Mouse (Mus musculus) lung, embryonic 14.5 days (tissue): ENCODE results near the gene Gtf2ird1. TPM values are rescaled to one million over a fixed set of nuclear protein-coding genes. Genes with fewer than 3 reads are reported as not detected.
A peak's percentile ranks its signal among the peaks of the same experiment; 100 is the strongest.
"Not testable (repeated sequence)": the region's sequence is repeated elsewhere in the genome, so short reads cannot be mapped to it uniquely, and the experiment has no call there.

Source experiments
- ATAC-seq: fragments of 200-750 bp; cut with Nextera tagmentation; 2 replicates; pipeline ENCODE4 v1.8.0; 2017; ENCODE audit warnings: mild to moderate bottlenecking, moderate TSS enrichment, moderate library complexity; ENCODE audit not compliant: insufficient read depth
- DNase-seq: peaks from one replicate; pipeline ENCODE4 v3.0.0-alpha.2; 2015
- H3K27ac ChIP-seq: fragments of 300-500 bp; sonication (generic); 2 replicates; pipeline ENCODE4 v1.5.1; 2014; ENCODE audit warnings: low read depth, mild to moderate bottlenecking, moderate library complexity
- H3K27me3 ChIP-seq: fragments of 300-500 bp; sonication (generic); 2 replicates; pipeline ENCODE4 v1.6.1; 2014; ENCODE audit warnings: low read length, control low read depth; ENCODE audit not compliant: insufficient read depth
- H3K36me3 ChIP-seq: fragments of 300-500 bp; sonication (generic); 2 replicates; pipeline ENCODE4 v1.6.1; 2014; ENCODE audit warnings: control low read depth; ENCODE audit not compliant: insufficient read depth
- H3K4me1 ChIP-seq: fragments of 300-500 bp; sonication (generic); 2 replicates; pipeline ENCODE4 v1.6.1; 2014; ENCODE audit warnings: antibody characterized with exemption, control low read depth; ENCODE audit not compliant: insufficient read depth
- H3K4me2 ChIP-seq: fragments of 300-500 bp; sonication (generic); 2 replicates; pipeline ENCODE4 v1.6.1; 2014; ENCODE audit warnings: mild to moderate bottlenecking
- H3K4me3 ChIP-seq: fragments of 300-500 bp; sonication (generic); 2 replicates; pipeline ENCODE4 v1.5.1; 2014; ENCODE audit warnings: low read depth, low read length
- H3K9ac ChIP-seq: fragments of 300-500 bp; sonication (generic); 2 replicates; pipeline ENCODE4 v1.6.1; 2014
- H3K9me3 ChIP-seq: fragments of 300-500 bp; sonication (generic); 2 replicates; pipeline ENCODE4 v1.6.1; 2016; ENCODE audit warnings: low read depth, low read length, control low read depth
- CTCF ChIP-seq: IDR thresholded peaks from 2 replicates; pipeline ENCODE4 v1.5.1; 2016; ENCODE audit warnings: antibody characterized with exemption, low read depth
- WGBS: fragments of 180-500 bp; shearing (Covaris S2); extraction: QIAGEN DNeasy Blood & Tissue Kit; methylation state at CpG from one replicate; pipeline ENCODE4 v1.1.7; 2014; 5-methylcytosine and 5-hydroxymethylcytosine counted together
- polyA plus RNA-seq: library from polyadenylated mRNA; unstranded; fragments of >200 nt; fragmentation: Nextera tagmentation; extraction: Ambion mirVana; gene quantifications from 2 replicates; pipeline ENCODE4 v1.2.1, GENCODE M21; 2014

Gene Gtf2ird1
- polyA plus RNA-seq, 1 experiment from 2014 or later = 82.5 TPM

GRCm38 (mm10) chr5:134371511-134372289 lies 84.8 kb downstream of the Gtf2ird1 start:
- H3K36me3 ChIP-seq = peaks cover 63% of the 10 kb centered on the region
- no peak overlapping the region for H3K27ac ChIP-seq
- WGBS = 72% methylated on average over 5 of the region's 5 CpGs
- no peak for DNase-seq
- no peaks in the 10 kb centered on the region for H3K9me3 ChIP-seq
- no peak overlapping the region for H3K4me3 ChIP-seq
- no peak overlapping the region for H3K4me2 ChIP-seq
- H3K4me1 ChIP-seq = no peaks in the 10 kb centered on the region
- ATAC-seq = no peak
- no peak for TF ChIP-seq CTCF
- no peak overlapping the region for H3K9ac ChIP-seq
- H3K27me3 ChIP-seq = no peaks in the 10 kb centered on the region

- no peaks in the 10 kb centered on the region for H3K4me1 ChIP-seq
- no peaks in the 10 kb centered on the region for H3K9me3 ChIP-seq
- no peak overlapping the region for H3K4me3 ChIP-seq
- no peak overlapping the region for H3K4me2 ChIP-seq
- no peak for DNase-seq
- 84% methylated on average over 2 of the region's 2 CpGs for WGBS
- no peaks in the 10 kb centered on the region for H3K27me3 ChIP-seq
- no peak overlapping the region for H3K27ac ChIP-seq
- H3K36me3 ChIP-seq = peaks cover 63% of the 10 kb centered on the region
- H3K9ac ChIP-seq = no peak overlapping the region
- no peak for TF ChIP-seq CTCF
- ATAC-seq = no peak
Measured at GRCm38 (mm10) chr5:134370831-134371230, 85.7 kb downstream of the Gtf2ird1 start.

- H3K9ac ChIP-seq = no peak overlapping the region
- TF ChIP-seq CTCF = no peak
- no peak overlapping the region for H3K4me2 ChIP-seq
- no peaks in the 10 kb centered on the region for H3K4me1 ChIP-seq
- no peaks in the 10 kb centered on the region for H3K9me3 ChIP-seq
- no peak overlapping the region for H3K27ac ChIP-seq
- no peak for DNase-seq
- 93% methylated on average over 4 of the region's 4 CpGs for WGBS
- no peak overlapping the region for H3K4me3 ChIP-seq
- no peaks in the 10 kb centered on the region for H3K27me3 ChIP-seq
- H3K36me3 ChIP-seq = peaks cover 61% of the 10 kb centered on the region
- no peak for ATAC-seq
Measured at GRCm38 (mm10) chr5:134359101-134359500, 97.4 kb downstream of the Gtf2ird1 start.

GRCm38 (mm10) chr5:134355372-134355771 lies 101.1 kb downstream of the Gtf2ird1 start:
- not testable (repeated sequence) for H3K4me2 ChIP-seq, H3K4me3 ChIP-seq, DNase-seq, H3K4me1 ChIP-seq, H3K27me3 ChIP-seq, ATAC-seq, H3K9me3 ChIP-seq, H3K27ac ChIP-seq, H3K9ac ChIP-seq
- H3K36me3 ChIP-seq = peaks cover 33% of the 10 kb centered on the region
- 85% methylated on average over 4 of the region's 4 CpGs for WGBS

GRCm38 (mm10) chr5:134353117-134353516 lies 103.4 kb downstream of the Gtf2ird1 start:
- Histone ChIP-seq H3K4me2 (no peak overlapping the region), H3K4me3 (no peak overlapping the region), H3K27me3 (no peaks in the 10 kb centered on the region), H3K27ac (no peak overlapping the region), H3K9ac (no peak overlapping the region), H3K36me3 (peaks cover 11% of the 10 kb centered on the region), H3K4me1 (peaks cover 5% of the 10 kb centered on the region; the same call in 1 of the 2 replicates), H3K9me3 (no peaks in the 10 kb centered on the region)
- WGBS = 70% methylated on average over 4 of the region's 4 CpGs
- TF ChIP-seq CTCF = no peak
- ATAC-seq (no peak), DNase-seq (no peak)

GRCm38 (mm10) chr5:134352527-134353001 lies 104.0 kb downstream of the Gtf2ird1 start:
- peaks cover 6% of the 10 kb centered on the region; the same call in 1 of the 2 replicates for H3K36me3 ChIP-seq
- no peaks in the 10 kb centered on the region for H3K27me3 ChIP-seq
- ATAC-seq (peak; percentile 32; the same call in 1 of the 2 replicates), DNase-seq (peak; percentile 18)
- peak overlapping the region; percentile 18; the same call in 1 of the 2 replicates for H3K9ac ChIP-seq
- H3K4me1 ChIP-seq = peaks cover 5% of the 10 kb centered on the region; the same call in 1 of the 2 replicates
- H3K4me3 ChIP-seq = no peak overlapping the region
- no peak for TF ChIP-seq CTCF
- no peaks in the 10 kb centered on the region for H3K9me3 ChIP-seq
- 60% methylated on average over 3 of the region's 3 CpGs for WGBS
- H3K27ac ChIP-seq = no peak overlapping the region
- no peak overlapping the region for H3K4me2 ChIP-seq

- Histone ChIP-seq H3K4me1 (peaks cover 5% of the 10 kb centered on the region; the same call in 1 of the 2 replicates), H3K4me2 (peak overlapping the region; percentile 45), H3K27ac (no peak overlapping the region), H3K27me3 (no peaks in the 10 kb centered on the region), H3K9me3 (no peaks in the 10 kb centered on the region), H3K9ac (no peak overlapping the region), H3K36me3 (no peaks in the 10 kb centered on the region), H3K4me3 (0 out of 2 replicates have a peak overlapping the region, but pooled peaks have one; percentile 6)
- 14% methylated on average over 10 of the region's 10 CpGs for WGBS
- DNase-seq (peak; percentile 82), ATAC-seq (peak; percentile 88)
- no peak for TF ChIP-seq CTCF
Measured at GRCm38 (mm10) chr5:134350660-134351059, 105.9 kb downstream of the Gtf2ird1 start.
